Mouse (Mus musculus) mesoderm, embryonic 11.5 days (tissue): Measurements from ENCODE around the gene Prickle2.

ENCODE experiments used
- DNase-seq: peaks from one replicate; pipeline ENCODE4 v3.0.0-alpha.2; 2012; ENCODE audit warnings: low read depth, low spot score

Prickle2 gene

DNA sequence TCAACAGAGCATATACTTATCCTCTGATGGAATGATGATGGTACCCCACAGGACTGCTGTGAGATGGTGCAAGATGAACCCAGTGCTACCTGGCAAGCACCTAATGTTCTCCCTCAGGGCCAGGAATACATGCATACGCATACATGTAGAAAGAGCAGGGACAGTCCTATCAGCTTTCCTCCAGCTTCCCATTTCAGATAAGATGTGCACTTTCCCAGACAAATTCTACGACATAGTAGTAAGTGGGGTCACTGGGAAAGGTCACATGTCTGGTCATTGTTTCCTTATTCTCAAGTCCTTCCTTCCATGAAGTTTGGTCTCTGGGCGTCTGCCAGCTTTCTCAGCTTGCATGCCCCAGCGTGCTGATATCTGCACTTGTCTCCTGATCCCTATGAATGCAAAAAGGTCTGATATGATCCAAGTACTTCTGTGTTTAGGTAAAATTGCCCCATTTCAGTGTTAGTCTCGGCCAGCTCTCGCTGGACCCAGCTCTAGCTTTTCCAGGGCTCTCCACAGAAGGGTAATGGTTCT lies 187.5 kb downstream of the Prickle2 start:
- DNase-seq = no peak

GRCm38 (mm10) chr6:92517002-92517401 lies 189.0 kb downstream of the Prickle2 start:
- DNase-seq = peak; percentile 65

DNA sequence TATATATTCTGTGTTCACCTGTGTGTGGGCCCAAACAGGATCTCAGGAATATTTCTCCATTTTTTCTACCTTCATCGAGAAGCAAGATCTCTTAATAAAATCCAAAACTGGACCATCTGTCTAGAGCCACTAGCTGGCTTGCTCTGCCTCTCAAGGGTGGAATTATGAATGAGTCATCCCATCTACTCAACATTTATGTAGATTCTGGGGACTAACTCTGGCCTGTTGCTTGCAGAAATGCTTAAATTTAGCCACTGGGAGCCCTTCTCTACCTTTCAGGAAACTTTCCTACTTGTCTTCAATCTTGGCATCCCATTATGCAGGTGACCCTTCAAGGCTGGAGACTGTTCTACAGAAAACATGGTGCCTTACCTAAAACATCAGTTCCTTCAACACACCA lies 194.0 kb downstream of the Prickle2 start:
- no peak for DNase-seq

DNA sequence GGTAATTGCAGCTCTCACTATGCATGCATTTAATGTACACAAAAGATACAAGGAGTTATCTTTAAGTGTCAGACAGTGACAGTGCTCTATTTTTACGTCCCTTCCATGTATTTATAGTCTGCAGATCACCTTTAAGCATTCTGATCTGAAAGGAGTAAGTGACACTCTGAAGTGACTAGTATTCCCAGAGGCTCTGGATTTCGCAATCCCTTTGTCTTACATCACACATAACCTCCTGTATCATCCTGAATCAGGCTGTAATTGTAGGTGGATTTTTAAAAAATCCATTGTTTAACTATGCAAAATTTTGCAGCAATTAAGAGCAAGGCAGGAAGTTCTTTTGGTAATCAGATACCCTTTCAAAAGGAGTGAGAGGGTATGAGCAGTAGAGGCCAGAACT lies 196.2 kb downstream of the Prickle2 start:
- DNase-seq = no peak

DNA sequence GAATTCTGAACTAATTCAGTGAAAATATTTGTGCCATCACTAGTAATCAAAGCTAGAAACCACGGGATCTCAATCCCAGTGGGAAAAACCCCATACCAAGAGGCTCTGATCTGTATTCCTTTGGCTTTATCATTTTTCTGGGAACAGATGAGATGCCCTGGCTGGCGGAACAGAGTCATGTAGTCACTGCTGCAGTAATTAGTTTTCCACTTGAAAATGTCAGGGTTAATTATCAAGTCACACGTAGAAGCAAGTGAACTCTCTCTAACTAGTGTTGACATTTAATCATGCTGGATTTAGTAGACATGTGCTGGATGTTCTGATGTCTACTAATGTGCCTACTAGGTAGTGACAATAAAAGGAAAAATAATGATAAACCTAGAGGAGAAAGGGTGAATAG lies 199.7 kb downstream of the Prickle2 start:
- no peak for DNase-seq

GRCm38 (mm10) chr6:92499449-92499848 lies 206.5 kb downstream of the Prickle2 start:
- peak; percentile 11 for DNase-seq

- no peak for DNase-seq
These were observed 207.4 kb downstream of the Prickle2 start for GRCm38 (mm10) chr6:92498574-92498973.

DNA sequence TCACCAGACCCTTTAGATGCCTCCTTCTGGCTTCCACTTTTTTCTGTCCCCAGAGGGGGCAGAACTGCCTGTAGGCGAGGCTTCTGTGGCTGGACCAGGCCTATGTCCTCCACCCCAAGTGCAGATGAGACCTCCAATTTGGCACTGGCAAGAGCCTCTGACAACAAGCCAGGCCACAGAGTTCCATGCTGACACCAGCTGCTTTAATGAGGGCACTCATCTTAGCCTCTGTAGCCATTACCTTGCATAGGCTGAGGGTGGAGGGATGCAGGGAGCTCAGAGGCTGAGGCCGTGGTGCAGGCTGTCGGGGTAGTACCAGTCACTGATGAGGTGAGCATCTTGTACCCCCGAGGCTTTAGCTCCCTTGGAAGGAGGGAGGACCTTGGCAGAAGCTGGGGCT lies 208.7 kb downstream of the Prickle2 start:
- DNase-seq = no peak

GRCm38 (mm10) chr6:92495500-92495899 lies 210.5 kb downstream of the Prickle2 start:
- DNase-seq = no peak

- no peak for DNase-seq
These were observed 224.3 kb downstream of the Prickle2 start for GRCm38 (mm10) chr6:92481690-92481956.

GRCm38 (mm10) chr6:92480941-92481689 lies 224.8 kb downstream of the Prickle2 start:
- peak; percentile 82 for DNase-seq

GRCm38 (mm10) chr6:92478612-92479011 lies 227.3 kb downstream of the Prickle2 start:
- no peak for DNase-seq

GRCm38 (mm10) chr6:92477621-92478020 lies 228.3 kb downstream of the Prickle2 start:
- no peak for DNase-seq

- no peak for DNase-seq
These were observed 236.5 kb downstream of the Prickle2 start for GRCm38 (mm10) chr6:92469456-92469855.

DNA sequence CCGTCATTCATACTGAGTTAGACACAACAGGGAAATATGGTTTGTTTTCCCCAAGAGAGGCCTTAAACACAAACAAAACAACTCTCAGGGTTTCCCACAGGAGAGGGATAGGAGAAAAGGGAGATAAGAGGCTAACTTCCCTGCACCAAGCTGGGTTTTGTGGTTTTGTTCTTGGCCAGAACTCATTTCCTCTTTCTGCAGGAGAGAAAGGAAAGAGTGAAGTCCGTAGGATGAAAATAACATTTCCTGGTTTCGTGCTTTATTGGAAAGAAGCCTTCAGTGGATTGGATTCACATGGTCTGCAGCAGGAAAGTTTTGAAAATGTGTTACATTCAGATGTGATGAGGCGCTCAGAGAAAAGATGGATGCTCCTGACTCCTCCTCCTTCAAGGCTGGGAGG lies 237.1 kb downstream of the Prickle2 start:
- no peak for DNase-seq

GRCm38 (mm10) chr6:92468383-92468791 lies 237.6 kb downstream of the Prickle2 start:
- no peak for DNase-seq

DNA sequence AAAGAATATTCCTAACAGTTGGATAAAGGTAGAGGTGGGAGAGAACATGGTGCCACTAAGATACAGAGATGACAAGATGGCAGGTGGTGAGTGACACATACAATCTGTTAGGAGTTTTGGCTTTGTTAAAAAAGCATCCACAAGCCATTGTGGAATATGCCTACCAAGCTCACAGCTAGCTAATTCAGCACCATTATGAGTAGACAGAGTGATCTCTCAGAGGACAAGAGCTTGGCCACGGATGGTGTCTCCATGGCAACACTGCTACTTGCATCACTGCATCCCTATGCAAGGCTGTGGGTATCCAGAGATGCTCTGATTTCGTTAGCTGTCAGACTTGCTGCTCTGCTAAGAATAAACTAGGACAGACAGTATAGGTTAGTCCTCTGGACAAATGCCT lies 238.6 kb downstream of the Prickle2 start:
- DNase-seq = no peak

DNA sequence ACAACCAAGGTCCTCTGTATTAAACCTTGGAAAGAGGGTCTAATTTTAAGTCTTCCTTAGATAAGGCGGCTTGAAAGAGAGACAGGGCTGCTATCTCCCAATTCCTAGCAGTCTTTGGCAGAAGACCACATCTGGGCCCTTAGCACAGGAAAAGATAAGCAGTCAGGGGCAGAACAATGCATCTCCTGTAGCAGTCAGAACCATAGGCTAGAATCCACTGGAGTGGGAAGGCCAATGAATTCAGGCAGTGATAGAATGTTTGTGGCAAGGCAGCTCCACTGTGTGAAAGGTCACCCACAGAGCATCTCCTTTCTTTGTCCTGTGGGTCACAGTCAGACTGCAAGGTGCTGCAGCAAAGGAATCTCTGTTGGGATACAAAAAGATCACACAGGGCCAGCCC lies 240.3 kb downstream of the Prickle2 start:
- no peak for DNase-seq

DNA sequence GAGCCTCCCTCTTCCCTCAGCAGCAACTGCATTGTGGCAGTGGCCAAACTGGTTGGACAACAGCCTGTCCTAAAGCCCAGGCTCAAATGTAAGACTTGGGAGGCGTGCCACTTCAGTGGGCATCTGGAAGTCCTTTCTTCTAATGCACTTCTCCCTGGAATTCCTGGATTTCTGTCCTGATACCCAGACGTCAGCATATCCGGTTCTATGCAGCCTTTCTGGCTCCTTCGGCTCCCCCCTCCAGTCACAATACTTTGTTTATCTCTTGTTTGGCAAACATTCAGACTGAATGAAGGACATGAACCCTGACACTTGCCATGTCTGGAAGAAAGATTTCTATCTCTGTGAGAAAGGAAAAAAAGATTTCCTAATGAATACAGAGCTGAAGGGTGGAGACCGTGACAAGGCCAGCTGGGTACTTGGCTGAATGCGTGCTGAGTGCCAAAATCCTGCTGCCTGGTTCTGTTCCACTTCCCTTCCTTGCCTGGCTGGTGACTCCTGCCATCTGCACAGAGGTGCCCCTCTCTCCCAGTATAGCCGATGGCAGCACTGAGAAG lies 241.1 kb downstream of the Prickle2 start:
- DNase-seq = no peak

DNA sequence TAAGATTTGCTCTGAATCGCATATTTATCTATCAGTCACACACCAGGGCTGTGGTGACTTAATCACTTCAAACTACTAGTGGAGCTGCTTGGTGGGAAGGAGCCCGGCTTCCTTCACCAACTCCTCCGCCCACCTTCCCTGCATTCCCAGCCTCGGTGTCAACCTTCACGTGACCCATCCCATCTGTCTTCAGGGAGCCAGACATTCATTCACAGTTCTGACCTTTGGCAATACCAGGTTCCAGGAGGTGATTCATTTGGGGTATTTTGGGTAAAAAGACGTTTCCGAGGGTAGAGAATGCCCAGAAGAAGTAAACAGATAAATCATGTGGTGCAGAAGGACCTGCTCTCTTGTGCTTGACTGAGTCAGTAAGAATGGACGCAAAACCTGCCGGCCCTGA lies 242.2 kb downstream of the Prickle2 start:
- DNase-seq = no peak

GRCm38 (mm10) chr6:92460750-92461149 lies 245.2 kb downstream of the Prickle2 start:
- no peak for DNase-seq

GRCm38 (mm10) chr6:92458026-92458425 lies 247.9 kb downstream of the Prickle2 start:
- DNase-seq = no peak

GRCm38 (mm10) chr6:92451421-92451820 lies 254.5 kb downstream of the Prickle2 start:
- DNase-seq = no peak

GRCm38 (mm10) chr6:92449956-92450355 lies 256.0 kb downstream of the Prickle2 start:
- DNase-seq = no peak
